Mouse (Mus musculus): Measurements from ENCODE around the gene Sgo2a. TPM values are rescaled to one million over a fixed set of nuclear protein-coding genes. Genes with fewer than 3 reads are reported as not detected.

Gene Sgo2a
- total RNA-seq (2021): 1 to 10 TPM; 3.5 to 4.2 TPM
- 1.1 and 1.9 TPM in 2 replicates for polyA plus RNA-seq (2012; rRNA removed)
- long read RNA-seq, partial matches to known transcripts: 0 of 1 reads
- long read RNA-seq, other reads (novel, unspliced or antisense): 1 of 1 reads

- Histone ChIP-seq H3K27ac (peak within 1 kb of the TSS; percentile 54), H3K4me1 (ENCODE audit: control insufficient read depth, insufficient read depth, low read length) (0 out of 2 replicates have a peak, but pooled peaks cover 3% of the 10 kb centered on the region), H3K36me3 (ENCODE audit: control insufficient read depth, insufficient read depth, low read length) (no peaks in the 10 kb centered on the region), H3K79me2 (replicated peaks; ENCODE audit: control insufficient read depth, insufficient read depth, low read length) (no peaks in the 10 kb centered on the region), H3K9ac (ENCODE audit: low read depth, low read length) (peak within 1 kb of the TSS; percentile 75), H3K4me3 (peak within 1 kb of the TSS; percentile 96), H3K27me3 (ENCODE audit: control insufficient read depth, insufficient read depth, low read length) (no peaks in the 10 kb centered on the region)
- intact Hi-C loops (cut with DNase I): loop anchor here (2.0 kb wide), 1 partner anchor 25 kb away; no protein-coding TSS in a partner anchor
- WGBS: 8% methylated on average over 30 of the region's 30 CpGs
- peak; percentile 91 to 93 for DNase-seq
- TF ChIP-seq POLR2A (IDR thresholded peaks at IDR 0.05; ENCODE audit: insufficient read depth, low read depth, low read length): peak; percentile 94
- TF ChIP-seq CTCF (IDR thresholded peaks at IDR 0.05): 0 out of 2 replicates have a peak, but pooled peaks have one; percentile 6
- peak; percentile 55 for TF ChIP-seq EP300 (IDR thresholded peaks at IDR 0.05; ENCODE audit: insufficient read depth, low read depth, low read length)
These were observed at the start of gene Sgo2a for GRCm38 (mm10) chr1:57995432-57996132. Gene Sgo2a (plus strand): TSS chr1:57995971.

GRCm38 (mm10) chr1:57947552-57948347 lies 48.0 kb upstream of the Sgo2a start:
- Histone ChIP-seq H3K36me3 (ENCODE audit: control insufficient read depth, insufficient read depth, low read length) (no peaks in the 10 kb centered on the region), H3K27me3 (ENCODE audit: control insufficient read depth, insufficient read depth, low read length) (no peaks in the 10 kb centered on the region), H3K27ac (no peak overlapping the region), H3K79me2 (replicated peaks; ENCODE audit: control insufficient read depth, insufficient read depth, low read length) (no peaks in the 10 kb centered on the region), H3K9ac (ENCODE audit: low read depth, low read length) (no peak overlapping the region), H3K4me3 (no peak overlapping the region), H3K4me1 (ENCODE audit: control insufficient read depth, insufficient read depth, low read length) (no peaks in the 10 kb centered on the region)
- no peak for TF ChIP-seq EP300 (IDR thresholded peaks at IDR 0.05; ENCODE audit: insufficient read depth, low read depth, low read length)
- no peak for TF ChIP-seq POLR2A (IDR thresholded peaks at IDR 0.05; ENCODE audit: insufficient read depth, low read depth, low read length)
- no peak for TF ChIP-seq CTCF (IDR thresholded peaks at IDR 0.05)
- WGBS: 22% methylated on average over 2 of the region's 2 CpGs
- no peak for DNase-seq
- intact Hi-C loops (cut with DNase I): no loop called here

GRCm38 (mm10) chr1:57949195-57949594 lies 46.6 kb upstream of the Sgo2a start:
- no peak overlapping the region for H3K4me3 ChIP-seq
- no peak for DNase-seq
- no peaks in the 10 kb centered on the region for H3K4me1 ChIP-seq (ENCODE audit: control insufficient read depth, insufficient read depth, low read length)
- no peak overlapping the region for H3K27ac ChIP-seq
- WGBS: 11% methylated on average over 1 of the region's 1 CpGs
- H3K36me3 ChIP-seq (ENCODE audit: control insufficient read depth, insufficient read depth, low read length): no peaks in the 10 kb centered on the region
- no peak overlapping the region for H3K9ac ChIP-seq (ENCODE audit: low read depth, low read length)
- H3K27me3 ChIP-seq (ENCODE audit: control insufficient read depth, insufficient read depth, low read length): no peaks in the 10 kb centered on the region
- intact Hi-C loops (cut with DNase I): loop anchor here (1.0 kb wide), 1 partner anchor 520 kb away; no protein-coding TSS in a partner anchor
- no peaks in the 10 kb centered on the region for H3K79me2 ChIP-seq (replicated peaks; ENCODE audit: control insufficient read depth, insufficient read depth, low read length)
- TF ChIP-seq CTCF (IDR thresholded peaks at IDR 0.05) (peak; percentile 77), EP300 (IDR thresholded peaks at IDR 0.05; ENCODE audit: insufficient read depth, low read depth, low read length) (0 out of 2 replicates have a peak, but pooled peaks have one; percentile 13), POLR2A (IDR thresholded peaks at IDR 0.05; ENCODE audit: insufficient read depth, low read depth, low read length) (no peak)

- DNase-seq: no peak
- Histone ChIP-seq H3K27me3 (ENCODE audit: control insufficient read depth, insufficient read depth, low read length) (no peaks in the 10 kb centered on the region), H3K4me1 (ENCODE audit: control insufficient read depth, insufficient read depth, low read length) (no peaks in the 10 kb centered on the region), H3K4me3 (no peak overlapping the region), H3K79me2 (replicated peaks; ENCODE audit: control insufficient read depth, insufficient read depth, low read length) (no peaks in the 10 kb centered on the region), H3K36me3 (ENCODE audit: control insufficient read depth, insufficient read depth, low read length) (no peaks in the 10 kb centered on the region), H3K27ac (no peak overlapping the region), H3K9ac (ENCODE audit: low read depth, low read length) (no peak overlapping the region)
- 84% methylated on average over 5 of the region's 5 CpGs for WGBS
- TF ChIP-seq POLR2A (IDR thresholded peaks at IDR 0.05; ENCODE audit: insufficient read depth, low read depth, low read length) (no peak), CTCF (IDR thresholded peaks at IDR 0.05) (no peak), EP300 (IDR thresholded peaks at IDR 0.05; ENCODE audit: insufficient read depth, low read depth, low read length) (no peak)
- intact Hi-C loops (cut with DNase I): loop anchor here (1.0 kb wide), 1 partner anchor 520 kb away; no protein-coding TSS in a partner anchor
These were observed 46.1 kb upstream of the Sgo2a start for GRCm38 (mm10) chr1:57949716-57950115.

- no peak overlapping the region for H3K4me3 ChIP-seq
- no peaks in the 10 kb centered on the region for H3K27me3 ChIP-seq (ENCODE audit: control insufficient read depth, insufficient read depth, low read length)
- no peaks in the 10 kb centered on the region for H3K4me1 ChIP-seq (ENCODE audit: control insufficient read depth, insufficient read depth, low read length)
- WGBS: 87% methylated on average over 4 of the region's 4 CpGs
- H3K36me3 ChIP-seq (ENCODE audit: control insufficient read depth, insufficient read depth, low read length): no peaks in the 10 kb centered on the region
- H3K79me2 ChIP-seq (replicated peaks; ENCODE audit: control insufficient read depth, insufficient read depth, low read length): no peaks in the 10 kb centered on the region
- intact Hi-C loops (cut with DNase I): no loop called here
- TF ChIP-seq EP300 (IDR thresholded peaks at IDR 0.05; ENCODE audit: insufficient read depth, low read depth, low read length) (no peak), POLR2A (IDR thresholded peaks at IDR 0.05; ENCODE audit: insufficient read depth, low read depth, low read length) (no peak), CTCF (IDR thresholded peaks at IDR 0.05) (no peak)
- DNase-seq: no peak
- no peak overlapping the region for H3K27ac ChIP-seq
- H3K9ac ChIP-seq (ENCODE audit: low read depth, low read length): no peak overlapping the region
These were observed 43.3 kb upstream of the Sgo2a start for GRCm38 (mm10) chr1:57952509-57952908.

Measured in heart, adult 2 months (tissue).